Mouse (Mus musculus): ENCODE results near the gene Ipcef1.

DNA sequence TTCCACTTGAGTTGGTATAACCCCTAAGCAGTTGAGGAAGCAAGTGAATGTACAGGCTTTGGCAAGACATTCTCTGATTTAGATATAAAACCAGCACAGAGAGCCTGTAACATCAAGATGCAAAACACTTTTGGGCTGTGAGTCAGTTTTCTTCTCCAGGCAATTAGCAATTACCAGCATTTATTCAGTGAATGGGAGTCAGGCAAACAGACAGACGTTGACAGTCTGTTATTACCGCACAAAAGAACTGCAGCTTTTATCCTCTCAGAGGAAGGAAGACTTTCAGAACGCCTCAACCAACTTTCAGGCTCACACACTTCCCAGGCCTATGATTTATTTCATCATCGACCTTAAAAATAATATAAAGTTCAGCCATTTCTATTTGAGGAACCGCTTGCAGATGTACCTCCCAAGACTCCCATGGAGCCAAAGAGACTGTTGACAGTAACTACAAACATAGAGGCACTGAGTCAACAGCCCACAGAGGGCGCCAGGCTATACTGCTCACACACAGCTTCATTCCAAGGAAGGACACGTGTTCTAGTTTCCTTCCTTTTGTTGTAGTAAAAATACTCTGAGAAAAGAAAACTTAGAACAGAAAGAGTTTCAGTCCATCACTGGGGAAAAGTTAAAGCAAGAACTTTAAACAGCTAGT lies 180.7 kb downstream of the Ipcef1 start:
- no peak for TF ChIP-seq POLR2A (IDR thresholded peaks at IDR 0.05; ENCODE audit: low read depth, low read length)
- TF ChIP-seq CTCF (conservative IDR thresholded peaks at IDR 0.05; ENCODE audit: insufficient read depth, insufficient read length, low read depth, low read length) = no peak
